Mouse (Mus musculus) heart, postnatal 0 days (tissue): Measurements from ENCODE around the gene 2900026A02Rik.

Experiments
- CTCF ChIP-seq: IDR thresholded peaks from 2 replicates; pipeline ENCODE4 v1.5.1; 2016; ENCODE audit warnings: antibody characterized with exemption, control low read depth, low read depth
- EP300 ChIP-seq: IDR thresholded peaks from 2 replicates; pipeline ENCODE4 v1.6.1; 2016; ENCODE audit warnings: antibody characterized with exemption, low read depth

- TF ChIP-seq CTCF (no peak), EP300 (no peak)
These were observed 133.6 kb downstream of the 2900026A02Rik start for GRCm38 (mm10) chr5:113087465-113087864.
